14 mouse cellular contexts compared by ENCODE assay signal in genomic region chr12:4392590-4392989, GRCm38 (mm10).
DNase-seq lines count a peak whose midpoint lies in the region; ATAC-seq and TF ChIP-seq lines count a peak whose summit lies in the region.
"Had no signal": no experiment of that assay in that cellular context is flagged by ENCODE, and none has a peak within 500 bp of the region (broad histone marks: within the 10 kb centered on the region; RNA-seq: fewer than 3 reads in every experiment).

No protein-coding gene starts in this region.

- no peak for TF ChIP-seq EP300 in heart, adult 2 months (IDR thresholded peaks at IDR 0.05; ENCODE audit: insufficient read depth, low read depth, low read length)
- TF ChIP-seq EP300 in lung, postnatal 0 days (IDR thresholded peaks at IDR 0.05) = no peak
- peak; percentile 59 to 67; a peak in 3 of 4 replicates for TF ChIP-seq EP300 in MEL (IDR thresholded peaks at IDR 0.05; ENCODE audit: low read depth in 1 of 2, low read length in 2 of 2)

- WGBS in heart, adult 2 months = 69% methylated on average over 2 of the region's 2 CpGs
- 56% methylated on average over 2 of the region's 2 CpGs for WGBS in lung, postnatal 0 days
- 78% methylated on average over 2 of the region's 2 CpGs for WGBS in hindbrain, postnatal 0 days

- no peak for ATAC-seq in lung, postnatal 0 days
- ATAC-seq in megakaryocyte-erythroid progenitor cell, adult 5-6 weeks (replicated peaks; ENCODE audit: low FRiP score, low TSS enrichment, poor library complexity, severe bottlenecking) = peak; percentile 82
- no peak for ATAC-seq in hindbrain, postnatal 0 days
- ATAC-seq in cerebellum, adult (ENCODE audit: insufficient number of reproducible peaks, low FRiP score, low TSS enrichment) = no peak

- no peak for TF ChIP-seq POLR2A in heart, adult 2 months (IDR thresholded peaks at IDR 0.05; ENCODE audit: insufficient read depth, low read depth, low read length)
- peak in 1 of 2 experiments; percentile 18; a peak in 1 of 4 replicates for TF ChIP-seq POLR2A in MEL (IDR thresholded peaks at IDR 0.05; ENCODE audit: control insufficient read depth in 1 of 2, insufficient read depth in 1 of 2, low read depth in 1 of 2, low read length in 2 of 2, poor library complexity in 1 of 2)

- peak overlapping the region; percentile 64 for H3K27ac ChIP-seq in heart, adult 2 months
- H3K27ac ChIP-seq in lung, postnatal 0 days (ENCODE audit: low read length) = no peak overlapping the region
- H3K27ac ChIP-seq in MEL (ENCODE audit: control insufficient read depth, low read depth, low read length) = no peak overlapping the region
- H3K27ac ChIP-seq in hindbrain, postnatal 0 days = no peak overlapping the region
- H3K27ac ChIP-seq: hindbrain, embryonic 12.5 days; limb, embryonic 15.5 days had no signal

- no peak overlapping the region for H3K9ac ChIP-seq in heart, adult 2 months (ENCODE audit: low read depth, low read length)
- H3K9ac ChIP-seq in lung, postnatal 0 days (replicated peaks; ENCODE audit: low read depth) = no peak overlapping the region
- no peak overlapping the region for H3K9ac ChIP-seq in MEL (ENCODE audit: control insufficient read depth, low read depth, low read length, poor library complexity, severe bottlenecking)
- no peak overlapping the region for H3K9ac ChIP-seq in hindbrain, postnatal 0 days (replicated peaks; ENCODE audit: low read length)
- H3K9ac ChIP-seq: hindbrain, embryonic 12.5 days; limb, embryonic 15.5 days had no signal

- H3K79me2 ChIP-seq in heart, adult 2 months (replicated peaks; ENCODE audit: control insufficient read depth, insufficient read depth, low read length) = 0 out of 2 replicates have a peak, but pooled peaks cover 2% of the 10 kb centered on the region
- H3K79me2 ChIP-seq in MEL (ENCODE audit: control insufficient read depth, insufficient read depth, low read length, poor library complexity) = peaks cover 25% of the 10 kb centered on the region

- intact Hi-C loops in heart, adult 2 months (cut with DNase I) = no loop called here

- no peak overlapping the region for H3K4me2 ChIP-seq in lung, postnatal 0 days (replicated peaks; ENCODE audit: low read depth, low read length)
- H3K4me2 ChIP-seq in hindbrain, postnatal 0 days (ENCODE audit: low read depth, low read length) = no peak overlapping the region
- H3K4me2 ChIP-seq: hindbrain, embryonic 12.5 days; limb, embryonic 15.5 days had no signal

- H3K36me3 ChIP-seq in heart, adult 2 months (ENCODE audit: control insufficient read depth, insufficient read depth, low read length) = peaks cover 3% of the 10 kb centered on the region; the same call in 1 of the 2 replicates
- no peaks in the 10 kb centered on the region for H3K36me3 ChIP-seq in lung, postnatal 0 days (ENCODE audit: insufficient read depth, low read length)
- peaks cover 6 to 14% of the 10 kb centered on the region in 2 experiments for H3K36me3 ChIP-seq in MEL (ENCODE audit: control insufficient read depth in 1 of 2, insufficient read depth in 2 of 2, low read length in 2 of 2)
- H3K36me3 ChIP-seq in hindbrain, postnatal 0 days (ENCODE audit: insufficient read depth, low read length) = no peaks in the 10 kb centered on the region
- H3K36me3 ChIP-seq: hindbrain, embryonic 12.5 days; limb, embryonic 15.5 days had no signal

- no peaks in the 10 kb centered on the region for H3K9me3 ChIP-seq in lung, postnatal 0 days (ENCODE audit: low read length)
- no peaks in the 10 kb centered on the region for H3K9me3 ChIP-seq in MEL (replicated peaks; ENCODE audit: insufficient read depth, low read length)
- H3K9me3 ChIP-seq in hindbrain, postnatal 0 days (ENCODE audit: low read length) = no peaks in the 10 kb centered on the region
- H3K9me3 ChIP-seq: hindbrain, embryonic 12.5 days; limb, embryonic 15.5 days had no signal

- H3K4me3 ChIP-seq in heart, adult 2 months = no peak overlapping the region
- H3K4me3 ChIP-seq in lung, postnatal 0 days (ENCODE audit: low read depth, low read length) = no peak overlapping the region
- H3K4me3 ChIP-seq in MEL (ENCODE audit: control insufficient read depth in 1 of 2, insufficient read depth in 1 of 2, low read depth in 2 of 2, low read length in 2 of 2) = no peak overlapping the region
- H3K4me3 ChIP-seq in hindbrain, postnatal 0 days (ENCODE audit: low read length) = no peak overlapping the region
- H3K4me3 ChIP-seq: hindbrain, embryonic 12.5 days; limb, embryonic 15.5 days; myocyte had no signal

- TF ChIP-seq RAD21 in MEL (IDR thresholded peaks at IDR 0.05; ENCODE audit: low read depth, low read length) = peak; percentile 63

- peak; percentile 48 for TF ChIP-seq CTCF in heart, adult 2 months (IDR thresholded peaks at IDR 0.05)
- peak; percentile 36 for TF ChIP-seq CTCF in lung, postnatal 0 days (IDR thresholded peaks at IDR 0.05)
- TF ChIP-seq CTCF in MEL (IDR thresholded peaks at IDR 0.05 in 2 of 3, conservative IDR thresholded peaks at IDR 0.05 in 1 of 3; ENCODE audit: control insufficient read depth in 1 of 3, insufficient read depth in 1 of 3, low read depth in 2 of 3, low read length in 3 of 3, poor library complexity in 1 of 3, severe bottlenecking in 1 of 3) = peak; percentile 44 to 68 (median 48)
- no peak for TF ChIP-seq CTCF in hindbrain, postnatal 0 days (IDR thresholded peaks at IDR 0.05; ENCODE audit: low read depth)

- DNase-seq in heart, adult 2 months = no peak
- DNase-seq in heart, postnatal 4 days = no peak
- DNase-seq in lung, postnatal 0 days (ENCODE audit: low spot score) = no peak
- DNase-seq in lung, postnatal 25 days (ENCODE audit: low spot score) = no peak
- DNase-seq in MEL (ENCODE audit: low read depth, low spot score) = peak; percentile 73
- no peak for DNase-seq in hindbrain, postnatal 0 days (ENCODE audit: low spot score)
- DNase-seq: cerebellum, adult 11 months; kidney, postnatal 10 days; right cerebral cortex, postnatal 4 days had no signal

- peaks cover 8% of the 10 kb centered on the region for H3K4me1 ChIP-seq in heart, adult 2 months (ENCODE audit: control insufficient read depth, insufficient read depth, low read length)
- H3K4me1 ChIP-seq in lung, postnatal 0 days (ENCODE audit: insufficient read depth, low read depth, low read length) = no peaks in the 10 kb centered on the region
- peaks cover 4 to 7% of the 10 kb centered on the region in 2 experiments; a peak in 2 of 4 replicates for H3K4me1 ChIP-seq in MEL (ENCODE audit: control insufficient read depth in 1 of 2, insufficient read depth in 2 of 2, low read length in 2 of 2)
- no peaks in the 10 kb centered on the region for H3K4me1 ChIP-seq in hindbrain, postnatal 0 days (ENCODE audit: insufficient read depth, low read length)
- H3K4me1 ChIP-seq: hindbrain, embryonic 12.5 days; limb, embryonic 15.5 days had no signal

- H3K27me3 ChIP-seq in heart, adult 2 months (ENCODE audit: control insufficient read depth, insufficient read depth, low read length) = no peaks in the 10 kb centered on the region; the same call in 1 of the 2 replicates
- no peaks in the 10 kb centered on the region for H3K27me3 ChIP-seq in lung, postnatal 0 days (replicated peaks; ENCODE audit: insufficient read depth, low read length)
- no peaks in the 10 kb centered on the region for H3K27me3 ChIP-seq in MEL (ENCODE audit: control insufficient read depth in 1 of 2, insufficient read depth in 2 of 2, low read length in 2 of 2)
- no peaks in the 10 kb centered on the region for H3K27me3 ChIP-seq in hindbrain, postnatal 0 days (ENCODE audit: insufficient read depth, low read length)
- H3K27me3 ChIP-seq: hindbrain, embryonic 12.5 days; limb, embryonic 15.5 days had no signal

TF ChIP-seq in MEL, 35 proteins besides CTCF, POLR2A, EP300 and RAD21 (continues in another document):
- TF ChIP-seq ELF1 (IDR thresholded peaks at IDR 0.05; ENCODE audit: low read depth, low read length) (no peak; the same call in 1 of the 2 replicates), ZC3H11A (IDR thresholded peaks at IDR 0.05; ENCODE audit: low read depth, low read length) (no peak; the same call in 1 of the 2 replicates), JUND (IDR thresholded peaks at IDR 0.05; ENCODE audit: low read depth, low read length) (no peak), ZKSCAN1 (IDR thresholded peaks at IDR 0.05; ENCODE audit: low read depth, low read length) (no peak), RCOR1 (IDR thresholded peaks at IDR 0.05; ENCODE audit: low read depth, low read length) (0 out of 2 replicates have a peak, but pooled peaks have one; percentile 38), MEF2A (IDR thresholded peaks at IDR 0.05; ENCODE audit: extremely low read depth, insufficient replicate concordance, low read depth, low read length, poor library complexity, severe bottlenecking) (no peak), GATA1 (IDR thresholded peaks at IDR 0.05; ENCODE audit: low read depth, low read length) (no peak), BHLHE40 (IDR thresholded peaks at IDR 0.05; ENCODE audit: borderline replicate concordance, low read depth, low read length) (no peak), NRF1 (IDR thresholded peaks at IDR 0.05; ENCODE audit: insufficient read depth, low read depth, low read length, poor library complexity, severe bottlenecking) (no peak), TAL1 (IDR thresholded peaks at IDR 0.05; ENCODE audit: low read length) (no peak), POLR2AphosphoS2 (IDR thresholded peaks at IDR 0.05; ENCODE audit: low read length) (no peak), UBTF (IDR thresholded peaks at IDR 0.05; ENCODE audit: borderline replicate concordance, insufficient read depth, low read depth, low read length) (no peak), MYB (IDR thresholded peaks at IDR 0.05; ENCODE audit: low read depth, low read length) (0 out of 2 replicates have a peak, but pooled peaks have one; percentile 25), GABPA (IDR thresholded peaks at IDR 0.05; ENCODE audit: low read depth, low read length) (no peak), POLR2AphosphoS5 (IDR thresholded peaks at IDR 0.05; ENCODE audit: borderline replicate concordance, low read depth, low read length) (no peak), MAFK (IDR thresholded peaks at IDR 0.05; ENCODE audit: borderline replicate concordance, low read depth, low read length) (no peak), CHD1 (IDR thresholded peaks at IDR 0.05; ENCODE audit: low read depth, low read length) (no peak), HCFC1 (IDR thresholded peaks at IDR 0.05; ENCODE audit: low read depth, low read length) (no peak), USF2 (IDR thresholded peaks at IDR 0.05; ENCODE audit: borderline replicate concordance in 1 of 2, insufficient read depth in 1 of 2, low read depth in 1 of 2, low read length in 2 of 2) (no peak), MXI1 (IDR thresholded peaks at IDR 0.05; ENCODE audit: low read depth, low read length) (peak; percentile 74), NELFE (IDR thresholded peaks at IDR 0.05; ENCODE audit: low read depth, low read length) (no peak), MYC (IDR thresholded peaks at IDR 0.05; ENCODE audit: low read depth, low read length) (peak; percentile 93), SIN3A (IDR thresholded peaks at IDR 0.05; ENCODE audit: low read length) (peak; percentile 58), KAT2A (conservative IDR thresholded peaks at IDR 0.05; ENCODE audit: low read depth, low read length) (no peak), SMC3 (IDR thresholded peaks at IDR 0.05; ENCODE audit: low read depth, low read length) (peak; percentile 55)
